Mouse (Mus musculus) gastrocnemius, adult 2 months (tissue): ENCODE data around the gene C3. TPM values are rescaled to one million over a fixed set of nuclear protein-coding genes. Genes with fewer than 3 reads are reported as not detected.

Experiments
- DNase-seq: peaks from one replicate; pipeline ENCODE4 v3.0.0; 2022
- H3K27ac ChIP-seq: fragments of 200-600 bp; 2 replicates; pipeline ENCODE4 v1.8.1; 2022; ENCODE audit warnings: mild to moderate bottlenecking
- H3K4me3 ChIP-seq: fragments of 200-600 bp; 2 replicates; pipeline ENCODE4 v1.8.1; 2022; ENCODE audit warnings: mild to moderate bottlenecking, moderate library complexity
- CTCF ChIP-seq: fragments of 200-600 bp; IDR thresholded peaks from 2 replicates; pipeline ENCODE4 v1.8.1; 2022; ENCODE audit warnings: antibody characterized with exemption, mild to moderate bottlenecking, moderate library complexity
- intact Hi-C: fragments of 180-260 bp; cut with DNase I; formaldehyde crosslinking; loops from one replicate; pipeline ENCODE4 v1.15.1; 2025
- total RNA-seq, 2 experiments: library from RNA; stranded (reverse); gene quantifications; 2 replicates each; pipeline ENCODE4 v1.2.3; 2021

The C3 gene
- total RNA-seq, 2 experiments from 2014 or later = 10.3 to 24.5 TPM

DNA sequence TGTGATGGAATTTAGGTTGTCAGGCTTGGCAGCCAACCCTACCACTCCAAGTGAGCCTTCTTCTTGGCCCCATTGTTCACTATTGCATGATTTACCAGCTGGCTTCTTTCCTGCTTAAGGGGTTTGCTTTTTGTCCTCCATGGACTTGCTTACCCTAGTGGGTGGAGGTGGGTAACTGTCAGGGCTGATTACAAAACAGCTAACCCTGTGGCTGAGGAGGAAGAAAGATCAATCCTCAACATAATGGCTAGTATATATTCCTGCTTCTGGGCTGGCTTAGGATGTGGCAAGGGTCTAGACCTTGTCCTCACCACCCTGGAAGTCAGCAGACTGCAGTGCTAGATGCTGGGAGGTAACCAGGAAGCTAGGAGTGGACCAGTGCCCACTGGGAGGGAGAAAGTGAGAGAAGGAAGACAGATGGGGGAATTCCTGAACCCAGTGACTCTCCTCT, 3.4 kb upstream of the C3 start:
- peak overlapping the region; percentile 69 for H3K27ac ChIP-seq
- TF ChIP-seq CTCF = no peak
- H3K4me3 ChIP-seq = no peak overlapping the region
- intact Hi-C loops = no loop called here
- peak; percentile 53 for DNase-seq

DNA sequence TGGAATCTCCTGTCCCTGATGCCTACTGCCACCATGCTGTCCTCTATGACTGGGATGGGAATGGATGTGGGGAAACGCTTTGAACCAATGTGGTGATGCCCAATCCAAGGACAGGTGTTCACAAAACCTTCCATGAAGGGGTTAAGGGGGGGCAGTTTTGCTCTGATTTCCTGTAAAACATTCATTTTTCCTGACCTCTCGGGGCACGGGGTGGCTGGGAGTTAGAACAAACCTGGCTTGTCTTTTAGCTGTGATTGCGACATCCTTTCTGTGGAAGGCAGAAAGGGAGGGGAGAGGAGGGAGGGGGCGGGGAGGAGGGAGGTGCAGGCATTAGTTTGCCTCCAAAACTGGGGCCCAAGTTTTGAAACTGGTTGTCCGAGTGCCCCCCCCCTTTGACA, 2.8 kb upstream of the C3 start:
- Histone ChIP-seq H3K27ac (peak overlapping the region; percentile 69), H3K4me3 (no peak overlapping the region)
- DNase-seq = peak; percentile 39
- no peak for TF ChIP-seq CTCF
- intact Hi-C loops = no loop called here

GRCm38 (mm10) chr17:57229851-57230727, 2.2 kb upstream of the C3 start:
- H3K4me3 ChIP-seq = no peak overlapping the region
- TF ChIP-seq CTCF = no peak
- H3K27ac ChIP-seq = peak overlapping the region; percentile 64
- peak; percentile 13 for DNase-seq
- intact Hi-C loops = no loop called here

DNA sequence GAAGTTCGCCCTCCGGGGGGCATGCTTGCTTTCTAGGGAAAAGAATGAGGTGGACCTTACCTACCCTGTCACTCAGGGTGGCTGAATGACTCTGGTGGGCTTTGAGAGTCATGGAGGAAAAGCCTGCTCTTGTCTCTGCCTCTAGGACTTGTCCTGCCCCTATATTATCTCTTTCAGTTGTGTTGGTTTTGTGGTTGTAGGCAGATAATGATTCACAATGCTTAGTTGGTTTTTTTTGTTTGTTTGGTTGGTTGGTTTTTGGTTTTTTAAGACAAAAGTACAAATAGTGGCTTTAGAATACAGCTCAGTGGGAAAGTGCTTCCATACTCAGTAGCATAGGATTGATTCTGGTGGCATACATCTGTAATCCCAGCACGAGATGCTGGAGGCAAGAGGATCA, 937 bp upstream of the C3 start:
- Histone ChIP-seq H3K27ac (no peak overlapping the region), H3K4me3 (no peak overlapping the region)
- no peak for TF ChIP-seq CTCF
- DNase-seq = peak; percentile 3
- intact Hi-C loops = no loop called here

GRCm38 (mm10) chr17:57227468-57227867, 468 bp downstream of the C3 start:
- Histone ChIP-seq H3K27ac (peak overlapping the region; percentile 46), H3K4me3 (peak overlapping the region; percentile 45)
- intact Hi-C loops = no loop called here
- peak; percentile 4 for DNase-seq
- TF ChIP-seq CTCF = no peak

DNA sequence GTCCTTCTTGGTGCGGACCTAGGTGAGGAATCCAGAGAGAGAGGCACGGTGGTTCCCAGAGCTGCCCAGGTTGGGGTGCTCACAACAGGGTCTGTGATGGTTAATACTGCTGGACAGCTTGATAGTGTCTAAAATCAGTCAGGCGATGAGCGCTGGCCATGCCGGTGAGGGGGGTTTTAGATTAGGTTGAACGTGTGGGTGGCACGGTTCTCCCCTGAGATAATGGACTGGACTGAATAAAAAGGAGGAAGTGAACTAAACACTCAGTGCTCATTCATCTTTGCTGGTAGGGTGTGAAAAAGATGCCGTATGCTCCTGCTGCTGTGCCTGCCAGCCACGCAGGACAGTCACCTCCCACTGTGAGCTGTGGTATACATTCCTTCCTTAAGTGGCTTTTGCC, 4.6 kb downstream of the C3 start:
- H3K4me3 ChIP-seq = no peak overlapping the region
- intact Hi-C loops = no loop called here
- DNase-seq = no peak
- TF ChIP-seq CTCF = no peak
- no peak overlapping the region for H3K27ac ChIP-seq

DNA sequence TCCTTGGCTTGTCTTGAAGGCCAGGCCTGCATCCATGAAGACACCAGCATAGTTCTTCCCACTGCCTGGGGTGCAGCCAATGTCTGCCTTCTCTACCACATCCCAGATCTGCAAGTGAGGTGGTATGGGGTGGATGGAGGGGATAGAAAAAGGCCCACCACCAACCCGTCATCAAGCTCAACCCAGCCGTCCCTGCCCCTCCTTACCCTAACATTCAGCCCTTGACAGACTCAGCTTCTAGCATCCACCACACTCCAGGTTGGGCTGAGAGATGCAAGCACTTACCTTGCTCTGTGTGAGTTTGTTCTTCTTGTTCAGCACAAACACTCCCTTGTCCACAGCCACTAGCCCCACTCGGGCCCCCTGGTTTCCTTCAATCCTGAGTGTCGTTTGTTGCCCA, 6.0 kb downstream of the C3 start:
- intact Hi-C loops = no loop called here

DNA sequence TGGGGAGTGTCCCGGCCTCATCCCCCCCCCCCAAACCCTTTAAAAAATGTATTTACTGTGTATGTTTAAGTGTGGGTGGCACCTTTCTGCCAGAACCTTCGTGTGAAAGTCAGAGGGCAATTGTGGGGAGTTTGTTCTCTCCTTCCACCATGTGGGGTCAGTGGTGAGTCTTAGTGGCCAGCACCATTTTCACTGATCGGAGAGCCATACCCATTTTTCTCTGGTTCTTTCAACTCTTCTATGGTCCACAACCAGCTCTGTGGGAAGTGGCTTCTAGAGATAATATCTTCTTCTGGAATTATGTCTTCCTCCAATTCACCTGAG, 8.1 kb downstream of the C3 start:
- peak; percentile 24 for DNase-seq
- peak; percentile 57 for TF ChIP-seq CTCF
- Histone ChIP-seq H3K4me3 (no peak overlapping the region), H3K27ac (no peak overlapping the region)
- intact Hi-C loops = loop anchor here (1.0 to 2.0 kb wide), 3 partner anchors 57 to 115 kb away; no protein-coding TSS in a partner anchor

More for the DNA sequence above, 6.0 kb downstream of the C3 start:
- TF ChIP-seq CTCF = no peak
- H3K4me3 ChIP-seq = no peak overlapping the region
- DNase-seq = peak; percentile 6
- H3K27ac ChIP-seq = no peak overlapping the region

- Histone ChIP-seq H3K27ac (no peak overlapping the region), H3K4me3 (no peak overlapping the region)
- DNase-seq = peak; percentile 85
- TF ChIP-seq CTCF = peak; percentile 75
- intact Hi-C loops = loop anchor here (1.0 to 2.0 kb wide), 3 partner anchors 58 to 116 kb away; no protein-coding TSS in a partner anchor
These were observed 8.6 kb downstream of the C3 start for GRCm38 (mm10) chr17:57219167-57219883.

- TF ChIP-seq CTCF = no peak
- no peak overlapping the region for H3K27ac ChIP-seq
- intact Hi-C loops = loop anchor here (2.0 kb wide), 1 partner anchor 66 kb away; no protein-coding TSS in a partner anchor
- DNase-seq = peak; percentile 14
- no peak overlapping the region for H3K4me3 ChIP-seq
These were observed 9.5 kb downstream of the C3 start for GRCm38 (mm10) chr17:57218335-57218900.

DNA sequence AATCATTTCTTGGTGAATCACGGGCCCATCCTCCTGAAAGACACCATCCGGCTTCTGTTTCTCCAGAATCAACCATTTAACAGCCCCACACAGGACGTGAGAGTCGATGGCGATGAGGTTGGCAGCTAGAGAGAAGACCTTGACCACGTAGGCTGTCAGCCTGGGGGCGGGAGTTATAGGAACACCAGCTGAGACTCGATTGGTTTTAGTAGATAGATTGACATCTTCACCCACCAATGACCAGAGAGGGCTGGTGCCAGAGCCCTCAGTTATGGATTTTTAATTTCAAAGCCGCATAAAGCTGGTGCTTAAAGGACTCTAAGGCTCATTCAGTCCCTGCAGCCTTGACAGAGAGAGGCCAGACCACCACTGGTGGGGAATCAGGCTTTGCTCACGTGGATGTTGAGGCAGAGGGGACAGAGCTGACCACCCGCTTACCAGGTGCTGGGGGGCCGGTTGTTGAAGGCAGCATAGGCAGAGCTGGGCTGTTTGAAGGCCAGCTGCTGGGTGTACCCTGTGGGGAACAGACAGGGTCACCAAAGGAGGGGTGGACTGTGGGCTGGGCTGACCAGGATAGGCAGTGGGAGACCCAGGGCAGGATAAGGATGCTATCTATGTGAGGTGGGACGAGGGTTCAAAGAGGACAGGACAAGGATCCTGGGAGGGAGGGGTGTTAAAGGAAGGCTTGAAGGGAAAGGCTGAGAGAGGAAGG, 13.1 kb downstream of the C3 start:
- TF ChIP-seq CTCF = no peak
- Histone ChIP-seq H3K4me3 (no peak overlapping the region), H3K27ac (no peak overlapping the region)
- peak; percentile 10 for DNase-seq
- intact Hi-C loops = no loop called here

DNA sequence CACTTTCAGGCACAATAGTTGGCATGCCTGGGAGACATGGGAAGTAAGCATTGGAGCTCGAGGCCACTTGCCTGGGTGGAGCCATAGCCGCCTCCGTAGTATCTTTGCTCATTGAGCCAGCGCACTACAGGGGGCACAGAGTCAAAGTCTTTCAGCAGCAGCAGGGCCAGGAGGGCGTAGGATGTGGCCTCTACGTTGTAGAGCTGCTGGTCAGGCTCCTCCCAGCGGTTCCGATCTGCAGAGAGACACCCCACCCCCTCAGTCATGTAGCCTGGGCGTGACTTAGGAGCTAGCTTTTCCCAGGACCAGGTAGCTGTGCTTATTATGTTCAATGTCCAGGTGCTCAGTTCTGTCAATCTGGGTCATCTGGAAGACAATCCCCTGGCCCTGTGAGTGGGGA, 16.4 kb downstream of the C3 start:
- intact Hi-C loops = no loop called here
- TF ChIP-seq CTCF = no peak
- Histone ChIP-seq H3K4me3 (no peak overlapping the region), H3K27ac (no peak overlapping the region)
- no peak for DNase-seq
